Mouse (Mus musculus): ENCODE data around the gene Ephx1.
"Not testable (repeated sequence)": the region's sequence is repeated elsewhere in the genome, so short reads cannot be mapped to it uniquely, and the experiment has no call there.

Ephx1 gene

GRCm38 (mm10) chr1:180938781-180939180 is 81.9 kb downstream of the Ephx1 start:
- not testable (repeated sequence) for DNase-seq (ENCODE audit: low read depth, low spot score)

GRCm38 (mm10) chr1:180937631-180938030 is 83.1 kb downstream of the Ephx1 start:
- DNase-seq (ENCODE audit: low read depth, low spot score), result peak; percentile 53

DNA sequence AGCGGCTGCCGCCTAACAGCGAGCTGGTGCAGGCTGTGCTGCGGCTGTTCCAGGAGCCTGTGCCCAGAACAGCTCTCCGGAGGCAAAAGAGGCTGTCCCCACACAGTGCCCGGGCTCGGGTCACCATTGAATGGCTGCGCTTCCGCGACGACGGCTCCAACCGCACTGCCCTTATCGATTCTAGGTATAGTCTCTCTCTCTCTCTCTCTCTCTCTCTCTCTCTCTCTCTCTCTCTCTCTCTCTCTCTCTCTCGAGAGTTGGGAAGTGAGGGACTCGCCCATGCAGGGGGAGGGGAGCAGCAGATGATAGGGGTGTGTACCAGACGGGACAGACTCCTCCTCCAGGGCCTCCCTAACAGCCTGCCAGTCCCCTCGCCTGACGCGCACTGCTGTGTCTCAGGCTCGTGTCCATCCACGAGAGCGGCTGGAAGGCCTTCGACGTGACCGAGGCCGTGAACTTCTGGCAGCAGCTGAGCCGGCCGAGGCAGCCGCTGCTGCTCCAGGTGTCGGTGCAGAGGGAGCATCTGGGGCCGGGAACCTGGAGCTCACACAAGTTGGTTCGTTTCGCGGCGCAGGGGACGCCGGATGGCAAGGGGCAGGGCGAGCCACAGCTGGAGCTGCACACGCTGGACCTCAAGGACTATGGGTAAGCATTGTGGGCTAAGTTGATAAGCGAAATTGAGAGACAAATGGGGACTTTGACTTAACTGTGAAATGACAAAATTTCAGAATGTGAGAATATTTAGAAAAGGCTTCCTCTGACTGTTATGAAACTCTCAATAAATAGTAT is 83.9 kb downstream of the Ephx1 start:
- DNase-seq (ENCODE audit: low read depth, low spot score), result peak; percentile 78

DNA sequence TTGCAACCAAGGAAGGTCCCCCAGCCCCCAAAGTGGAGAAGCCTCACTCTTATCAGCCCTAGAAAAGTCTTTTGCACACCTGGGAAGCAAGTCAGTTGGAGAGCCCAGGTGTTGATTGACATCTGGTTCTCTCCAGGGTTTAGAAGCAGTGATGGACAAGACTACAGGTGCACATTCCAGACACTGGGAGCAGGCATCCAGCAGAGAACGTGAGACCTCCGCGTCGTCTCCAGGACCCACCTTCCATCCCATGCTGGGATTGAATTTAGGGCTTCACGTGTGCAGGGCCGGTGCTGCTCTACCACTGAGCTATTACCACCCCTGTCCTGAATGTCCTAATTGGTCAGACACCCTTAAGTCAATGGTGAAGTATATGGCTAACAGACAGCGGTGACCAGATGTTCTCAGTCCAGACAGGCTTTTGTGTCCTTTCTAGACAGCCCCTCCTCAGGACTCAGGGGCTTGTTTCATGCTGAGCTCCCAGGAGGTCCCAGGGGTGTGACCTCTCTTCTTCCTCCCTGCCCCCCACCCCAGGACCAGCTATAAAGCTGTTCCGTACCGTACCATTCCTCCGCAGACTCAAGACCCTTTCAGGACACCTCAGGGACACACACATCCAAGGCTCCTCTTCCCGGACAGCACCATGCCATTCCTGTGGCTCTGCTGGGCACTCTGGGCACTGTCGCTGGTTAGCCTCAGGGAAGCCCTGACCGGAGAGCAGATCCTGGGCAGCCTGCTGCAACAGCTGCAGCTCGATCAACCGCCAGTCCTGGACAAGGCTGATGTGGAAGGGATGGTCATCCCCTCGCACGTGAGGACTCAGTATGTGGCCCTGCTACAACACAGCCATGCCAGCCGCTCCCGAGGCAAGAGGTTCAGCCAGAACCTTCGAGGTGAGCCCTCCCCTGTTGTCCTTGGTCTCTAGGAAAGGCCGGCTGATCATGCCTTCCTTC is 86.0 kb downstream of the Ephx1 start, which contains the start of gene Lefty1:
TSS of gene Lefty1 (plus strand) at position 556 of the 953 bp plus-strand sequence.
- DNase-seq (ENCODE audit: low read depth, low spot score), result peak; percentile 83

GRCm38 (mm10) chr1:180933659-180934058 is 87.0 kb downstream of the Ephx1 start:
- peak; percentile 83 for DNase-seq (ENCODE audit: low read depth, low spot score)

GRCm38 (mm10) chr1:180931106-180931505 is 89.6 kb downstream of the Ephx1 start:
- no peak for DNase-seq (ENCODE audit: low read depth, low spot score)

DNA sequence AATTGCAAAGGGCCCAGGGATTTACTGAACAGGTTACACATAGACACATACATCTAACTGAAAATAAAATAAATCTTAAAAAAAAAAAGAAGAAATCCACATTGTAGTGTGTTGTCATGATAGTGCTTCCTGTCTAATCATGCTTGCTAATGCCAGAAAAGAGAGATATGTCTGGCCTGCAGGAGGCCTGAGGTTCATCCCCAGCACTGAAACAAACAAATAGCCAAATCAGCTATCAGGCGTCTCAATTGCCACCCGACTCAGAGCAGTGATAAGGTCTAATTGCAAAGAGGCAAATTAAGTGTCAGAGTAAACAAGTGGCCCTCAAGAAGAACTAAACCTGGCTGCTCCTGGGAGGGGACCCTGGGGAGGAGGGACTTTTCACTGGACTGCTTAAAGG is 91.1 kb downstream of the Ephx1 start:
- DNase-seq (ENCODE audit: low read depth, low spot score), result no peak

DNA sequence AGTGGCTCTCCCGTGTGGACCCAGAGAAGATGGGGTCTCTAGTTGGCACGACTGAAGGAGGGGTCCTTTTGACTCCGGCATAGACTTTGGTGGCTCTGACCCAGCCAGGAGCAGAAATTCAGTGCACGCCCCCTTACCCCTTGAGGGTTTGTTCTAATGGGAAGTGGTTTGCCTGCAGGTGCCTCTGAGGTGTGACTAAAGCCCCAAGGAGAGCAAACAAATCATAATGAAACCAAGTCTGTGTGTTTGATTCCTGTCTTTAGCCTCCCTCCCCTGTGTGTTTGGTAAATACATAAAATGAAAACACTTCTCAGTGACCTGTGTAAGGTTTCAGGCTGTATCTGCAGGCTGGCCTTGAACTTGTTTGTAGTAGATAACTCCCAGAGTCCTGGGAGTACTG is 94.4 kb downstream of the Ephx1 start:
- no peak for DNase-seq (ENCODE audit: low read depth, low spot score)
